Mouse (Mus musculus) T-helper 17 cell (primary cell): Measurements from ENCODE around the gene Bcl2l1.

ENCODE experiments used
- in situ Hi-C, 2 experiments: fragments of 300-600 bp; cut with MboI, MseI; formaldehyde crosslinking; loops; 1 replicate in 1 of 2; 2 replicates in 1 of 2; pipeline ENCODE4 v1.15.1; 2025; ENCODE audit warnings: high pct_unique_total_duplicates in 2 of 2

Gene Bcl2l1

GRCm38 (mm10) chr2:152781031-152781711 lies 50.4 kb downstream of the Bcl2l1 start:
- in situ Hi-C loops = loop anchor here in 1 of 2 experiments (5.0 to 25.0 kb wide), 3 partner anchors 41 to 1219 kb away; partner anchors contain the start of genes Sdcbp2 and Srxn1

DNA sequence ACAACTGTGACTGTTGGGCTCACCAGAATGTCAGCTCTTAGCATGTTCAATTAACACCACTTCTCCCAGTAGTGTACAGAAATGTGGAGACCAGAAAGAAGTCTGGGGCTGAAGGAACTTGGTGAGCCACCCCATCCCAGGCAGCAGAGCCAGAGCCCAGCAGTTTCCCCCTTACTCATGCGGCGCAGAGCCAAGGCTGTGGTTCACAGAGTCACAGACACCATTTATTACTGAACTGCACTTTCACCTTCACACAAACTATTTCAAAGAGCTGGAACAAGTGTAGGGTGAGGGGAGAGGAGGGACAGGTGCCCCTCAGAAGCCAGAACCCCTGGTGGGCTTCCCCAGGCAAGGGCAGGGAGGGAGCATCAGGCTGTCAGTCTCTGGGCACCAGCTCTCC lies 51.1 kb downstream of the Bcl2l1 start:
- in situ Hi-C loops = loop anchor here in 1 of 2 experiments (5.0 to 25.0 kb wide), 3 partner anchors 42 to 1218 kb away; partner anchors contain the start of genes Sdcbp2 and Srxn1

DNA sequence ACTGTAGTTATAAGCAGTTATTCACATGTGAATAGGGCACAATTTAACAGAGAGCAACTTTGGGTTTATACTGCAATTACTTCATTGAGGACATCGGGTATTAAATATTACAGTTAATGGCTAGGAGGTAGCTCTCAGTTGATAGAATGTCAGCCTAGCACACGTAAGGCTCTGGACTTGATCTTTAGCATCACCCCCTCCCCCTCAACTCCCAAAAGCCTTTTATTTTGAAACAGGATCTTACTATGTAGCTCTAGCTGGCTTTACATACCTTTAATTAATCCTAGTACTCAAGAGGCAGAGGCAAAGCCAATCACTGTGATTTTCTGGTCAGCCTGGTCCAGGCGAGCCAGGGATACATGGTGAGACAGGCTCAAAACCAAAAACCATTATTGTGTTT lies 54.4 kb downstream of the Bcl2l1 start:
- in situ Hi-C loops = loop anchor here in 1 of 2 experiments (25.0 kb wide), 2 partner anchors 665 to 1215 kb away; partner anchors contain the start of genes Sdcbp2 and Srxn1

DNA sequence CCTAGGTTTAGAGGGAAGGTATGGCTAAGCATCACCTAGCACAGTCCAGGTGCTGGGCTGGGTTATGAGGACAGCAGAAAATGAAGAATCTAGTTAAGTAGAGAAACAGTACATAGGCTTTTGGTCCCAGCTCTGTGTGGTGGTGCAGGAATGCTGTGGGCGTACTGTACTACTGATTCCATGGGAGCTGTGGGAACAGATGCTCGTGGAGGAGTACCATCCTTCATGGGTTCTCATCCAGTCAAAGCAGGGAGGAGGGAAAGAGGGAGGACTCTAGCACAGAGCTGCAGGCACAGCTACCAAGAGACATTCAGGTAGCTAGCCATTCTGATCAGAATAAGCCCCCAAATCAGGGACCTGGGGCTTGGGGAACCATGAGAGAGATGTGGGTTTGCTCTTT lies 55.1 kb downstream of the Bcl2l1 start:
- in situ Hi-C loops = loop anchor here in 1 of 2 experiments (25.0 kb wide), 2 partner anchors 664 to 1214 kb away; partner anchors contain the start of genes Sdcbp2 and Srxn1

- in situ Hi-C loops = loop anchor here in 1 of 2 experiments (25.0 kb wide), 2 partner anchors 664 to 1214 kb away; partner anchors contain the start of genes Sdcbp2 and Srxn1
These were observed 55.5 kb downstream of the Bcl2l1 start for GRCm38 (mm10) chr2:152776019-152776418.

GRCm38 (mm10) chr2:152775357-152775756 lies 56.2 kb downstream of the Bcl2l1 start:
- in situ Hi-C loops = loop anchor here in 1 of 2 experiments (25.0 kb wide), 2 partner anchors 663 to 1213 kb away; partner anchors contain the start of genes Sdcbp2 and Srxn1

DNA sequence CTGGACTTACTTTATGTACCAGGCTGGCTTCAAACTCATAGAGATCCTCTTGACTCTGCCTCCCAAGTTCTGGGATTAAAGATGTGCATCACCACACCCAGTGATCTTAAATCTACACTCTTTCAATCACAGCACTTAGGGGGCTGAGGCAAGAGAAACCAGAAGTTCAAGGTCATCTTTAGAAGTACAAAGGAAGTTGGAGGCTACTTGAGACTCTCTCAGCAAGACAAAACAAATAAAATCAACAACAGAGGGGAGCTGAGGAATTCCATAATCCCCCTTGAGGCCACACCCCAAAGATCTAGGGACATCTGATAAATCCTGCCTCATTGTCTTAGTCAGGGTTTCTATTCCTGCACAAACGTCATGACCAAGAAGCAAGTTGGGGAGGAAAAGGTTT lies 59.3 kb downstream of the Bcl2l1 start:
- in situ Hi-C loops = no loop called here

GRCm38 (mm10) chr2:152771571-152771970 lies 60.0 kb downstream of the Bcl2l1 start:
- in situ Hi-C loops = no loop called here

- in situ Hi-C loops = loop anchor here in 1 of 2 experiments (5.0 kb wide), 1 partner anchor 63 kb away; the partner anchor contains the start of gene Bcl2l1
These were observed 61.9 kb downstream of the Bcl2l1 start for GRCm38 (mm10) chr2:152769677-152770076.

- in situ Hi-C loops = loop anchor here in 1 of 2 experiments (5.0 kb wide), 1 partner anchor 65 kb away; the partner anchor contains the start of gene Bcl2l1
These were observed 63.8 kb downstream of the Bcl2l1 start for GRCm38 (mm10) chr2:152767618-152768271.

- in situ Hi-C loops = loop anchor here in 1 of 2 experiments (5.0 kb wide), 1 partner anchor 66 kb away; the partner anchor contains the start of gene Bcl2l1
These were observed 65.0 kb downstream of the Bcl2l1 start for GRCm38 (mm10) chr2:152766387-152767123.

- in situ Hi-C loops = loop anchor here in 1 of 2 experiments (5.0 kb wide), 1 partner anchor 67 kb away; the partner anchor contains the start of gene Bcl2l1
These were observed 66.4 kb downstream of the Bcl2l1 start for GRCm38 (mm10) chr2:152765045-152765674.

GRCm38 (mm10) chr2:152764172-152765044 lies 67.1 kb downstream of the Bcl2l1 start:
- in situ Hi-C loops = loop anchor here in 1 of 2 experiments (5.0 kb wide), 1 partner anchor 68 kb away; the partner anchor contains the start of gene Bcl2l1

GRCm38 (mm10) chr2:152763310-152763709 lies 68.2 kb downstream of the Bcl2l1 start:
- in situ Hi-C loops = no loop called here

- in situ Hi-C loops = loop anchor here (5.0 kb wide), 2 partner anchors 46 to 56 kb away; no protein-coding TSS in a partner anchor
These were observed 73.2 kb downstream of the Bcl2l1 start for GRCm38 (mm10) chr2:152758351-152758750.

DNA sequence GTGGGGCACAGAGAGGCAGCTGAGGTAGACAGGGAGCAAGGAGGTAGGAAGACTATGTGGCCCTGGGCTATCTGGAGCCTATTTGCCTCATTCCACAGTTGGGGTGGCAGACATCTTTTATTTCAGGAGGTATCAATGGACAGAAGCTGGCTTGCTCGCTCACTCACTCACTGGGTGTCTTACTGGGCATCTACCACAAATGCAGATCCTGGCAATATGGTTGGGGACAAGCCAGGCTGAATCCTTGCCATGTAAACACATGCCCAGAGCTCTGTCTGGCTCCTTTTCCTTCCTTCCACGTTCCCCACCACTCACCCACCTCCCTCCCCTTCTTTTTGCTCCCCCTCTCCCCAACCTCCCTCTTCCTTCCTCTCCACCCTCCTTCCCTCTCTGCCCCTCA lies 74.0 kb downstream of the Bcl2l1 start:
- in situ Hi-C loops = loop anchor here (5.0 kb wide), 2 partner anchors 45 to 55 kb away; no protein-coding TSS in a partner anchor

DNA sequence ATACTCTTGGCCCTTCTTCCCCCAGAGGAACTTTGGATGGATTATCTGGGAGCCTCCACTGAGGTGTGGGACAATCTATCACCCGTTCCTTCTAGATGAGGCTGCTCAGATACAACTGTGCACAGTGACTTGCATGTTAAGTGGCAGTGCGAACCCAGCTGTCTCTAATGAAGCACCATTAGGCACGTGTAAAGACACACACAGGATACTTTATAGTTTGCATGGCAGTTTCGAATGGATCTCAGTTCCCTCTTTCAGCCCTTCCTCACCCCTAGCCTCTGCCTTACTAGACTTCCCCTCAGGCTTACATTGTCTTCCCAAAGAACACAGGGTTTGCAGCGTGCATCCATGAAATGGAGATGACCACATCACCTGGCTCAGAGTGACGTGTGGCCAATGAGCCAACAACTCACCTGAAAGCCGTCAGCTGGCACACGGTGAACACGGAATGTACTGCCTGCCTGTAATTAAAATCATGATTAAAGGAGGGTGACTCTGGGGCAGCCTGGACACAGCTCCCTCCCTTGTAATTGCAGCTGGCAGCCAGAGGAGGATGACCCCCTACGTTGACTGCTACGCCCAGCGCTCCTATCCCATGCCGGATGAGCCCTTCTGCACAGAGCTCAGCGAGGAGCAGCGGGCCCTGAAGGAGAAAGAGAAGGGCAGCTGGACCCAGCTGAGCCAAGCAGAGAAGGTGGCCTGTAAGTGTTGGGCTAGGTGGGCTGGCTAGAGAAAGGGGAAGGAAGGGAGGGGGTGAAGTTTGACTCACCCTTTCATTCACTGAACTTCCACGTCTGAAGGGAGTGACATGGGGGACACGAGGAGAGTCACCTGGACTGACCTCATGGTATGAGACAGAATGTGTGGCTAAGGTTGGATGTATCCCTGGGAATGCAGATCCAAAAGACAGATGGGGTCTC lies 74.8 kb downstream of the Bcl2l1 start:
- in situ Hi-C loops = loop anchor here (5.0 kb wide), 2 partner anchors 44 to 54 kb away; no protein-coding TSS in a partner anchor

DNA sequence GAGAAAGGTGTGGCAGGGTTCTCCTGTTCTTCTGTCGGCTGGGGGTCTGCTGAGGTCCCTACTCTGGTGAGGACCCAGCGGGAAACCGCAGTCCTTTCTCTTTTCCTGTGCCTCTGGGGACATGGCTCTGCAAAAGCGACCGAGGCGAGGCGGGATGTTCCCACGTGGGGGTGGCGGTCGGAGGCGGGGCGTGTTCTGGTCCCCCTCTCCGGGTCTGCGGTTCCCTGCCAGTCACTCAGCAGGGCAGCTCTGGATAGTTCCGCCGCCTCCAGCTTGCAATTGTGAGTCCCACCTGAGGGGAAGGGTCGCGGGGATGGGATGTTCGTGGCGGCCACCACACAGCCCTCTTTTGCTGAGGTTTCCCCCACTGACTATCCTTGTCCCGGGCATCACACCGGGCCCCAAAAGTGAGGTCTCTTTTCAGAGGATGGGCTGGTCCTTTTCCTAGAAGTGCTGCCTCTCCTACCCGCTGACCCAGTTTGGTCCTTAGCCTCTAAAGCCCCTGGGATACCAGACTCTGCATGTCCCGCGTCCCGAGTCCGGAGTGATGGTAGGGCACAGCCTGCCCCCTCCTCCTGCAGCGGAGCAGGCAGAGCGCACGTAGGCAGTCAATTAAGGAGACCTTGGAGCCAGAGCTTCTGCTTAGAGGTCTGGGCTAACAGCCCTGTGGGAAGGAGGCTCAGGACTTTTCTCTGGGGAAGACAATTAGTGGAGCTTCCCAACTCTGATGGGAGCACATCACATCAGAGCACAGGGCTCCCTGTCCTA lies 77.4 kb downstream of the Bcl2l1 start, which contains the start of gene Cox4i2:
Gene Cox4i2 (plus strand): TSS at position 230 of the 768 bp plus-strand sequence.
- in situ Hi-C loops = no loop called here
